Mouse (Mus musculus) testis, adult 10 weeks (tissue): ENCODE measurements around the gene Gm3625. TPM values are rescaled to one million over a fixed set of nuclear protein-coding genes. Genes with fewer than 3 reads are reported as not detected.

Experiments
- polyA plus RNA-seq: library from polyadenylated mRNA; stranded (reverse); fragments of 350-450 nt; fragmentation: Illumina TruSeq; extraction: RNeasy Lipid Tissue Mini Kit (QIAGEN cat#74804); gene quantifications from one replicate; pipeline ENCODE4 v1.2.3, GENCODE M21; 2014; ENCODE audit warnings: low read depth, low replicate concordance

The Gm3625 gene
- not detected for polyA plus RNA-seq

DNA sequence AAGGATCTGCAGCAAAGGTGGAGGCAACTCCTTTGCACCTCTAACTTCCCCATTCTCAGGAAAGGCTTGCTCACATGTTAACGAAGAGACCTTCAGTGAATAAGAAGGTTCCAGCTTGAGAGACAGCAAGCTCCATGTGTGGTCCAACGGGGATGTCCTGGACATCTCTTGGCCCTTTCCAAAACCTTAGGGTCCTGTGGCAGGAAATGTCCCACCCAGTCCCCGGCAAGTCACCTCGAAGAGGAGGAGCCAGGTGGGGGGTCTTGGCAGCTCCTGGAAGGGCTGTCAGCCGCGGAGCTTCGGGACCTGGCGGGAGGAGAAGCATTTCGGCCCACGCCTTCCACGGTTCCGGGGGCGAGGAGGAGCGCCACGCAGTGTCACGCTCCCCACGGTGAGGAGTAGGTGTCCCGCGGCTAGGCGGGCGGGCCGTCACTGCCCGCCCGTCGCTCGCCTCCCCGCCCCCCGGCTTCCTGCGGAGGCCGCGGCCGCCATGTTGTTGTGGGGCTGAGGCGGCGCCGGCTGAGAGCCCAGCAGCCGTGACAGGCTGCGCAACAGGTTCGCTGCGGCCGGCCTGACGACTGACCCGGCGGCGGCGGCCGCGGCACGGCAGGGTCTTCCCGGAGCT is at the start of gene Gm3625, which contains the start of gene Itsn2:
TSS of gene Gm3625 (minus strand) at position 387 of the 625 bp plus-strand sequence.
TSS of gene Itsn2 (plus strand) at position 98 of the 625 bp plus-strand sequence.

Other genes with a start within 250 kb of the Gm3625 start
- 25.8 TPM for gene Ncoa1, start 115.7 kb downstream of the Gm3625 start, polyA plus RNA-seq
- gene Itsn2, start 289 bp downstream of the Gm3625 start, polyA plus RNA-seq, result 78.6 TPM
- 97.7 TPM for gene Fam228a, start 145.5 kb upstream of the Gm3625 start, polyA plus RNA-seq
- gene Pfn4, start 176.1 kb upstream of the Gm3625 start, polyA plus RNA-seq, result 475 TPM
- 146 TPM for gene Fam228b, start 176.3 kb upstream of the Gm3625 start, polyA plus RNA-seq
- 72.5 TPM for gene Sf3b6, start 224.6 kb upstream of the Gm3625 start, polyA plus RNA-seq
- 0.74 TPM for gene Fkbp1b, start 248.7 kb upstream of the Gm3625 start, polyA plus RNA-seq